Mouse (Mus musculus) forelimb bud, embryonic 11.5 days (tissue): Measurements from ENCODE around the gene Prr11.

Experiments
- DNase-seq: peaks from one replicate; pipeline ENCODE4 v3.0.0-alpha.2; 2012; ENCODE audit warnings: low read depth, low spot score

The Prr11 gene

GRCm38 (mm10) chr11:87108409-87108754 is at the start of gene Prr11:
TSS of gene Prr11 (minus strand) at chr11:87108708.
- DNase-seq, result no peak

GRCm38 (mm10) chr11:87158012-87158411 is 49.5 kb upstream of the Prr11 start:
- DNase-seq, result no peak

GRCm38 (mm10) chr11:87136233-87136632 is 27.7 kb upstream of the Prr11 start:
- no peak for DNase-seq

GRCm38 (mm10) chr11:87126824-87127816 is 18.6 kb upstream of the Prr11 start, which contains the start of gene Trim37:
TSS of gene Trim37 (plus strand) at chr11:87127077.
- DNase-seq, result peak; percentile 89

- no peak for DNase-seq
Measured at GRCm38 (mm10) chr11:87126281-87126823, 17.8 kb upstream of the Prr11 start.

GRCm38 (mm10) chr11:87125562-87125961 is 17.1 kb upstream of the Prr11 start:
- no peak for DNase-seq

- DNase-seq, result no peak
Measured at GRCm38 (mm10) chr11:87121864-87122263, 13.4 kb upstream of the Prr11 start.

GRCm38 (mm10) chr11:87110172-87110909 is 1.8 kb upstream of the Prr11 start:
- DNase-seq, result no peak

- DNase-seq, result peak; percentile 36
Measured at GRCm38 (mm10) chr11:87109519-87110171, 1.1 kb upstream of the Prr11 start.

GRCm38 (mm10) chr11:87108755-87109518 is 429 bp upstream of the Prr11 start, which contains the start of gene Ska2:
TSS of gene Ska2 (plus strand) at chr11:87109234.
- DNase-seq, result peak; percentile 100

- DNase-seq, result no peak
Measured at GRCm38 (mm10) chr11:87087142-87087541, 21.4 kb downstream of the Prr11 start.

- DNase-seq, result peak; percentile 82
Measured at GRCm38 (mm10) chr11:87086290-87086984, 22.1 kb downstream of the Prr11 start, which contains the start of gene Smg8. TSS of gene Smg8 (minus strand) at chr11:87086774.

- DNase-seq, result no peak
Measured at GRCm38 (mm10) chr11:87085461-87085860, 23.0 kb downstream of the Prr11 start.

- DNase-seq, result no peak
Measured at GRCm38 (mm10) chr11:87083712-87084111, 24.8 kb downstream of the Prr11 start.

GRCm38 (mm10) chr11:87073866-87074440 is 34.6 kb downstream of the Prr11 start, which contains the start of gene Gdpd1:
TSS of gene Gdpd1 (minus strand) at chr11:87074062.
- DNase-seq, result peak; percentile 96

- DNase-seq, result peak; percentile 64
Measured at GRCm38 (mm10) chr11:87073343-87073865, 35.1 kb downstream of the Prr11 start.

GRCm38 (mm10) chr11:87062087-87062486 is 46.4 kb downstream of the Prr11 start:
- no peak for DNase-seq

GRCm38 (mm10) chr11:87060410-87060809 is 48.1 kb downstream of the Prr11 start:
- DNase-seq, result no peak

- DNase-seq, result no peak
Measured at GRCm38 (mm10) chr11:87056286-87056685, 52.2 kb downstream of the Prr11 start.
